Mouse (Mus musculus): Measurements from ENCODE around the gene Calhm6. TPM values are rescaled to one million over a fixed set of nuclear protein-coding genes. Genes with fewer than 3 reads are reported as not detected.
A peak's percentile ranks its signal among the peaks of the same experiment; 100 is the strongest.

Gene Calhm6
- not detected for total RNA-seq (2021)
- long read RNA-seq, experiment 1: 0 reads
- long read RNA-seq, experiment 2: 0 reads

DNA sequence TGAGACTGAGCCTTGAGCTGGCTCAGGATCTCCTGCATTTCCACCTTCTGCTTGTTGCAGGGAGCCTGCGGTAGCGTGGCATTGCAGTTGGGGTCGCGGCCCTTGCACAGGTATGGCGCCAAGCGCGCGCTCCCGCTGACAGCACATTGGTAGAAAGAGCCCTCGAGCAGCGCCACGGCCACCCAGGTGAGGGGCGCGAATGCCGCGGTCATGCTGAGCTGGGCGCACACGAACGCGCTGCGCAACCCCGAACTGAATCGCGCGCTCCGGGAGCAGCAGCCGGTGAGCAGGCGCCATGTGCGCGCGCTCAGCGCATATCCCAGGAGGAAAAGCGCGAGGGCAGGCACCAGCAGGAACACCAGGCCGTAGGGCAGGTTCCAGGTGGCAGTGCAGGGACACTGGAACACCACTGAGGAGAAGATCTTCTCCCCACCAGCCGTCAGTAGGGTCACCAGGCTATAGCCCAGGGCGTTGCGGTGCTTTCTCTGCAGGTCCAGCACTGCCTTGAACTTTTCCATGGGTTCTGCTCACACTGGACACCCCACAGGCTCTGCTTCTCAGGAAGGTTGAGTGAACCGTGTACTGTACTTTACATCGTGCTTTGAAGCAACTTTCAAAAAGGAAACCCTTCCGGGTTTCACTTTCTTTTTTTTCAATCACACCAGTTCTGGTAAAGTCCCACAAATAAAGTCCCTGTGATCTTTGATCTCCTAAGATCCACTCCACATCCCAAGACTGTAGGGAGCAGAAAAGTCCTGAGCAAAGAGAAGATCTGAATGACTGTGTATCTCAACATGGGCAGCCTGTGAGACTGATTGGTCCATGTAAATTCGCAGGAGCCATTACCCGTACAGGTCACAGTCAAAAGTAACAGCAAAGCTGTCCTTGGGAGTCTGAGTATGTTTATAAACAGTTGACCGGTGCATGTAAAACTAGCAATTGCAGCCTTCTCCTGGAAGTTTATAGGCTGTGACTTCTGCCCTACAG is at the start of gene Calhm6:
Gene Calhm6, minus strand, starts transcription at position 593 of the 987 bp plus-strand sequence.
- peak; percentile 41 to 46 for DNase-seq

DNA sequence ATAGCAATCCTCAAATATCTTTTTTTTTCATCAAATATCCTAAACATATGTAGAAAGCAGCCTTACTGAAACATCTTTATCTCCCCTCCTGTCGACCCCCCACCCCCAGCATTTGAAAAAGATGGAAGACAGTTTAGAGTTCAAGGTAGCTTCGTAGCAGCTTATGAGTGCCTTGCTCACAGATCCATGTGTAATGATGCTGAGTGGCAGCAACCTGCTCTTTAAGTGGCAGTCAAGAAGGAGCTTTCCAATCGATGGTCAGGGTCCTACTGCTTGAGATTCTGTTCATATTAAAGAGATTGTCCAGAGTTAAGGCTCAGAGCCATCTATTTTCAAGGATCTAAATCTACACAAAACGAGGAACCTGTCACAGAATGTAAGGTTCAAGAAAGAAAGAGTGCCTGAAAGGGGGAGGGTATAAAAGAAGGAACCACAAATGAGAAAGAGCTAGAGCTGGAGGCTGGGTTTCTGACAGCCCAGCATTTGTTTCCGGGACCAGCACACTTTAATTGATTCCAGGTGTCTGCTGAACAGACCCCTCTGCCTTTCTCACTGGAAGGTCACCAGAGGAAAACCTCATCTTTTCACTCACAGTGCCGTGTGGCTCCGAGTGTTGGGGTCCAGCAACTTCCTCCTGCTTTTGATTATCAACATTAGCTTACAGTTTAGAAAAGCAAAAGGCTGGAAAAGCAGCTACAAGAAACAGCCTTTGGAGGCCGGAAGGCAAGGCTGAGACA is 48.3 kb upstream of the Calhm6 start:
- DNase-seq: no peak
- intact Hi-C loops (cut with DNase I): no loop called here

More for the DNA sequence above, at the start of gene Calhm6:
- intact Hi-C loops (cut with DNase I): no loop called here

DNA sequence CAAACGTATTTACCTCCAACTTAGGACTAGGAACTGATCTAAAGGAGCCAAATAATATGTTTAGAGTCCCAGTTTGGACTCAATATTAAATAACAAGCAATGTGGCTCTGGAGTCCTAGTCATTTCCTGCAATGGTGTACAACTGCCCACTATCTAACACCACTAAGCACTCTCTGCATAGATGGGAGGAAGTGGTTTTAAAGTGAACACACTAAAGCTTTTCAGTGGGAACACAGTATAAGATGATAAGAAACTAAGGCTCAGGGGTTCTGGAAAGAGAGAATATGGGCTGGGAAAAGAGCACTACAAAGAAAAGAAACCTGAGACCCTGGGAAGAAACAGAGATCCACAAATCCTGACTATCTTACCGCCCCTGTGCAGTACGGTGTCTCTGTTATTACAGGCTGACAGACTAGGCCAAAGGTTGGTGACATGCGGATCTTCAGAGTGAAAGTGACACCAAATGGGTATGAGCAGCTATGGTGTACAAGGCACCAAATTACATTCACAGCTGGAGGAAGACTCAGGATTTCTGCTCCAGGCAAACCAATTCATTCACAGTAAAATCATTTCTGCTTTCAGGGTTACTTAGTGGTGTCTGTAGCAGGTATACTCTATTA is 45.0 kb upstream of the Calhm6 start:
- no peak for DNase-seq
- intact Hi-C loops (cut with DNase I): no loop called here

DNA sequence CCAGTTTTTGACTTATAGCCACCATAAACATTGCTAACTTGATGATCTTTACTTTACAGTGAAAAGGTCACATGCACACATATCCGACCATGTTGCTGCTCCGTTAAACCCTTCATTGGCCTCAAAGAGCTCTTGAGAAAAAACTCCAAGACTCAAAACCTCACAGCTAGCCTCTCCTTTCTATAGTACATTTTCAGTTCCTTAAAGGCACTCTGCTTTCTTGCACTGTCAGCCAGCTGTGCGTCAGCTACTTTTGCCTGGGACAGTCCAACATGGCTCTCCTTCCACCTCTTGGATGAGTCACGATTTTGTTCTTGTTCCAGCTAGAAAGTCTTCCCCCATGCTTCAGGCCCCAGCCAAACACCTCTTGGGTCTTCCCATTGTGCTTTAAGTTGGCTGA is 43.9 kb upstream of the Calhm6 start:
- DNase-seq: no peak
- intact Hi-C loops (cut with DNase I): no loop called here

DNA sequence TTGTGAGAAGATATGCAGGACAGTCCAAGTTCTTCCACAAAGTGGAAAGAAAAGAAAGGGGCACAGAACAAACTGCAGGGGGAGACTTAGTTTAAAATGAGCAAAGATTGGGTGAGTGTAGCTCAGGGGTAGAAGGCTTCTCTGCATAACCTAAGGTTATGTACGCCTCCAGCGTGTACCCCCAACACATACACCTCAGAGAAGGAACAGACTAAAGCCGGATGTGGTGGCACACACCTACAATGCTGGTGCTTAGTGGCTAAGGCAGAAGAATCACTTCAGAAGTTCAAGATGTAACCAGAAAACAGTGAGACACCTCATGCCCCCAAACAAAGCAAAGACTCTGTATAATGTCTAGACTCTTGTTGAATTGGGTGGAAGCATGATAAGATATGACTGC is 43.4 kb upstream of the Calhm6 start:
- intact Hi-C loops (cut with DNase I): no loop called here
- DNase-seq: no peak

DNA sequence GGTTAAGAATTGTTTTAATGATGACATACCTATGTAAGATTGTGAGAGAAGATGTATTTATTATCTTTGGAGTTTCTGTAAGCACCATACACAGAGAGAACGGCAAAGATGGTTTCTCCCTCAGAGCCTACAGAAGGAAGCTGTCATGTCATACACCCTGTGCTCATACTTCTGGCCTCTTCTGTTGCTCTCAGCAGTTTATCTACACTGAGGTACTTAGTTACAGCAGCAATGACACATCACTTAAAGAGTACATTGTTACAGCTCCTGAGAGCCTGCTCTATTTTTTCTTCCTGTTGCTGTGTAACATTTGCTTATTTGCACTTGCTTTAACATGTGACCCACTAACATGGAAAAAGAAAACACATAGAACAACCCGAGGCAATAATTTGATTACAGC is 39.2 kb upstream of the Calhm6 start:
- no peak for DNase-seq
- intact Hi-C loops (cut with DNase I): no loop called here

DNA sequence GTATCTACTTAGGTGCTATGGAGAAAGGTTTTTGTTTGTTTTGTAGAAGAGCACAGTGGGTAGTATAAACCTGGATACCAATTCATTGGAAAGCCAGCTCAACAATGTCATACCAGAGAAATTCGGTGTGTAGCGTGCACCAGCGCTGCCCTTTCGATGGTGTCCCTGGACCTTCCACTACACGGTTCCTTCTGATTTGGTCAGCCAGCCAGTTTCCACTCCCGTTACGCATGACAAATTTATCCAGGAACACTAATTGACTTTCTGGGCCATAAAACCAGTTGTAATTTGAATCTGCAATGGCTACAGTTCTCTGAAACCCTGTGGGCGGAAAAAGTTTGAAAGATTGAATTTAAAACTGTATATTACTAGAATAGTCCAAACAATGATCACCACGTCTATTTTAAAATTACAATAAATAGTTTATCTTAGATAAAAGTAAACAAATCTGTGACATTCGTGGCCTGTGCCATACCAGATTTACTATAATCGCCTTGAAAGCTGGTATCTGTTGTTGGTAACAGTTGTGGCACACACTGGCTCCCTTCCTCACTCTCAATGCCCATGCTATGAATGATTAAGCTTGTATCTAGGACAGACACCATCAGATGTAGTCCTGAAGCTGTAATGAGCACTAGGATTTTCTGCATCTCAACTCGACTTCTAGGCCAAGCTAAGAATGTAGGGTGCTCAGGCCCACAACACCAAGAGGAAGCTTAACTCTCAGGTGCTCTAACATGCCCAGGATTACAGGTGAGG is 28.2 kb upstream of the Calhm6 start:
- intact Hi-C loops (cut with DNase I): no loop called here
- DNase-seq: no peak

DNA sequence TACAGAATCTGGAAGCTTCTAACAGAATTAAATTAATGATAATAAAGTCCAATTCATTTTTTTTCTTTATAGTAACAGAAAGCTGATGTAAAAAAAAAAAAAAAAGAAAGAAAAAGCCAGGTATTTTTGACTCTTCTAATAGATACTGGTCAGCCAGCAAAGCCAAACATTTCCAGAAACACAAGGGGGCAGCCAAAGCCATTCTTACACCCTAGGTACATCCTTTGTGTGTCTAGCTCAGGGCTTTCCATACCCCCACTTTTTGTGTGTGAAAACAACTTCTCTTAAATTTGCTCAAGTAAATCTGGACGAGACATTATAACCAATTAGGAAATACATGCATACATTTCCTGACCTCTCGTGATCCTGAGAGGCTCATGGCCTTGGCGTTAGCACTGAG is 24.0 kb upstream of the Calhm6 start:
- intact Hi-C loops (cut with DNase I): loop anchor here (2.0 to 5.0 kb wide), 2 partner anchors 130 to 175 kb away; partner anchors contain the start of gene Tspyl1
- DNase-seq: peak; percentile 10 to 37

DNA sequence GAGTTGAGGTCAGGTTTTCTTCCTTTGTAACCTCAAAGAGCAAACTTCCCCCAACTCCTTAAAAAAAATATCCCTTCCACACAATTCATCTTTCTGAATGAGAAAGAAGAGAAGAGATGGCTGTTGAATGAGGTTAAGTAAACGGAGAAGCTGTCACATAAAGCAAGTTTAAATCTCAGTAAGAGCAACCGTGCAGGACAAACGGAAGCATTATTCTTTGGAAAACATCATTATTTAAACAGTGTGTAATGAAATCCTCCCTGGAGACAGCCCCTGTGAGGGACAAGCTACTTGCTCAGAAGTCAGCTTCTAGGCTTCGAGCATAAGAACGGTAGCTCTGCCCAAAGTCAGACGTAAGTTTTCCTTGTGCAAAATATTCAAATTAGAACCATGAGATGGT is 22.7 kb upstream of the Calhm6 start:
- DNase-seq: no peak
- intact Hi-C loops (cut with DNase I): loop anchor here (2.0 to 5.0 kb wide), 2 partner anchors 132 to 176 kb away; partner anchors contain the start of gene Tspyl1

DNA sequence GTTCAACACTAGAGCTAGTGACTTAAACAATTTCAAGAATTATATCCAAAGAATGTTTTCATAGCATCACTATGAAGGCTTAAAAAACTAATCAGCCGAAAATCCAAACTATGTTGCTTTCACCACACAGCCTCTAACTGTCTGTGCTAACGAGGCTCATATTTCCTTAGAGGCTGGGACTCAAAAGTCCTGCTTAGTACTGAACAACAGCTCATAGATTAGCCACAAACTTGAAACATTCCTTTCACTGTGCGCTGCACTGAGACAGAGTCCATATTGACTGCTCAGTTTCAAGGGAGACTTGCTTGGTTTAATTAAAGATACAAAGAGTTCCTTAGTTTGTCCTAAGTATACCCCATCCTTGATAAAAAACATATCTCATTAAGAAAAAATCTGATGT is 22.0 kb upstream of the Calhm6 start:
- intact Hi-C loops (cut with DNase I): loop anchor here (2.0 to 5.0 kb wide), 2 partner anchors 133 to 177 kb away; partner anchors contain the start of gene Tspyl1
- DNase-seq: no peak

DNA sequence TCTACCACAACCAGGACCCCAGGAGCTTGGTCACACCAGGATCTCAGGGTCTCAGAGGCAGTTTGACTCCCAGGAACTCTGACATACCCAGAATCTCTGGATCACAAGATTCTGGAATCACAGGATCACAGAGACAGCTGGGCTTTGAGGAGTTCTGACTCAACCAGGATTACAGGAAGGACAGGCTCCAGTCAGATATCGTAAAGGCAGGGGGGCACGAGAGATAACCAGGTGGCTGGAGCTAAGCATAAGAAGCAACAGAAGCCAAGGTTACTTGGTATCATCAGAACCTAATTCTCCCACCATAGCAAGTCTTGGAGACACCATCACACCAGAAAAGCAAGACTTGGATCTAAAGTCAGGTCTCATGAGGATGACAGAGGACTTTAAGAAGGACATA is 13.9 kb upstream of the Calhm6 start:
- intact Hi-C loops (cut with DNase I): no loop called here
- no peak for DNase-seq

DNA sequence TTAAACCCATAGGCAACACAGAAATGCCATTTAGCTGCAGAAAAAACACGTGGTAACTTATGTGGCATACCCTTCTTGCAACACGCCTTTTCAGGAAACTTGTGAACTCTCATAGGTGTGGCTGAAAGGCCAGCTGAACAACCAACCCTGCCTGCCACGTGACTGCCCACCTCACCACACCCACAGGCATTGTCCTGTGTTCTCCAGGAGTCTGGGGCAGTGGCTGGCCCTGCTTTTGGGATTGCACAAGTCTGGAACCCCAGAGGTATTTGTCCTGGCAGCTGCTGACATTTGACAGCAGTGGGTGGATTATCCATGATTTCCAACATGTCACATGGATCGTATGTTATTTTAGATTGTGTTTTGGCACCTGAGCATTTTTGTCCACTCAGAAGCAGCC is 12.0 kb upstream of the Calhm6 start:
- intact Hi-C loops (cut with DNase I): no loop called here

DNA sequence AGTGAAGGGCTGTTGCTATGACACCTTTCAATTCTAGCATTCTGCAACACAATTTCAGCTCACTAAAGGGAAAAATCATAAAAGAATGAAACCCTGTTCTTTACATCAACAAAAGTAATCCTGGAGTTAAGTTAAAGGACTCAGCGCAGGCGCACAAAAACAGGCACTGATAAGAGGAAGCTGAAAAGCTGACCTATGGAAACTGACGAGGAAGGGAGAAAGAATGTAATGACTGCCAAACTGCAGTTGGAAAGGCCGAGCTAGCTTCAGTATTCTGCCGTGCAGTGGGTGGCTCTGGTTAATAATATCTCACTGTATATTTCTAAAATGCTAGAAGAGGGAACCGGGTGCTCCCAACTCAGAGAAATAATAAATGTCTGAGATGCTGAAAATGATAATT is 10.2 kb upstream of the Calhm6 start:
- no peak for DNase-seq
- intact Hi-C loops (cut with DNase I): no loop called here

More for the DNA sequence above, 12.0 kb upstream of the Calhm6 start:
- no peak for DNase-seq

DNA sequence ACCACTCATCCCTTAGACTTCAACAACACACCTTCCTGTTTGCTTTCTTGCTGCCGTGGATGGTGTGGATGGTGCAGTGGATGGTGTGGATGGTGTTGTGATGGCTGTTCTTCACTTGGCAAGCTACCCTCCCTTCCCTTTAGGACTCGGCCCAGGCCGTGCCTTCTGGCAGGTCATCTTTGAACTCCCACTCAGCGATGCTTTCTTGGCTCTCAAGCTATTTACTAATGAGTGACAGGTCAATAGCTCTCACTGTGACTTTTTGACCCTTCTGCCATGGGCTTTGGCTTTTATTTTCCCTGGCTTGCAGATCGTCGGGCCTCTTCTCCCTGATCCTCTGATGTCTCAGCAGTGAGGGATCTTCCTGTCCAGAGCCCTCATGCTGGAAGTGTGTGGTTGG is 8.6 kb upstream of the Calhm6 start:
- intact Hi-C loops (cut with DNase I): no loop called here
- no peak for DNase-seq

DNA sequence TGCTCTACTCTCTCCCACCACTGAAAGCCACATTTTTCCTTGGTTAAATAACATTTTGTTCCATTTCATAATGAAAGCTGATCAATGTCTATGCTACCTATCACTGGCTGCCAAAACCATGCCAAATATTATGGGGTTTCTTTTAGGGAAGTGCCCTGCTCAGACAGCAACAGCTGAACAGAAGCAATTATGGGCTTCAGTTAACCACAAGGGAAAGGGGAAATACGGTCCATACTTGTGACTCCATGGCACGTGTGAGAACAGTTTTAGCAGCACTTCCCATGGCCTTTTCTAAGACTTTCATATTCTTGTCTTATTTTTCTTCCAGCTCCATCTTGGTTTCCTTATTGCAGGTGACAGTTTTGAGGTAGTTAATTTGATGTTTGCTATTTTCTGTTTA is 3.6 kb upstream of the Calhm6 start:
- intact Hi-C loops (cut with DNase I): no loop called here
- no peak for DNase-seq

DNA sequence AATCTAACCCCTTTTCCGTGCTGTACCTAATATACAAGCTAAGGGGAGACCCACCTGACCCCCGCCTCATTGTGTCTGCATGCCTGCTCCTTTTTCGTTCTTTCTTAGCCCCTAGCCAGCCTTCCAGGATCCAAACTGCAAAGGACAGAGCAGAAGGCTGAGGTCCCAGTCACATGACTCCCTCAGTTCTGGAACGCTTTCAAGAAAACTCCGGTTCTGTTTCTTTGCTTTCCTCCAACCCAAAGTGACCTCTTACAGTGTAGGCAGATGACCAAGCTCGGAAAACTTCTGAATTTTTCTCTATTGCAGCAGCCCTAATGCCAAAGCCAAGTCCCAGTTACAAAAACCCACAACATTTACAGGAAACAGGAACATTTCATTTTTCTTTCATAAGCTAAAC is 607 bp upstream of the Calhm6 start:
- intact Hi-C loops (cut with DNase I): no loop called here
- peak; percentile 11 to 42 for DNase-seq

DNA sequence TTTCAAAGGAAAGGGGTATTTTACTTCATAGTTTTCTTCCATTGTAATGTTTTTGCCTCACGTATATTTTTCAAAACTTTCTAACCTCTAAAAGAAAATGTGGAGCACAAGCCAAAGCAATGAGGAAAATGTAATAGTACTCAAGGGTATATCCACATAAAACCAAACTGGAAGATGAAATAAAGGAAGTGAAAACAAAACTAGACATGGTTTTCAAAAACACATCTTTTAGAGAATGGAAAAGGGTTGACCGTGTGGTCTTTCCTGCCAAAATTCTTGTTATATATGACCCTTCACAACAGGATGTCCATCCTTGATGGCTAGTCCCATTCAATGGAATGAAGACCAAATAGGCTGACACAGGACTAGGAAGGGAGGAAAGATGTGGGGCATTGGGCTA is 9.4 kb downstream of the Calhm6 start:
- no peak for DNase-seq
- intact Hi-C loops (cut with DNase I): no loop called here

DNA sequence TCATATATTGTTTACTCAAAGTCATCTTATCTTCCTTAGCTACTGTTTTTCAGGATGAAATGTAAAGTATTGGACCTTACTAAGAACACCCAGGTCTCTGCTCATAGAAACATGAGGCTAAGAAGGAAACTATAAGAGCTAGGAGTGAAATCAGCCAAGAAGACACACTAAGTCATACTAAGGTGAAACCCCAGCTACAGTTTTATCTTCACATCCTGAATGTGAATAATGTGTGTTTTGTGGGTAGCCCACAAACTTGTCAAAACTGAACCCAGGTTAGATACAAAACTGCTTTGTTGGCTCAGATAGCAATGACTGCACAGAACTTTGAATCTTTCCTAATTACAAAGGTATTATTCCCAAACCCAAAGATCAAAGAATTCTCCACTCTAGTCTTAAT is 10.0 kb downstream of the Calhm6 start:
- intact Hi-C loops (cut with DNase I): no loop called here
- DNase-seq: no peak

DNA sequence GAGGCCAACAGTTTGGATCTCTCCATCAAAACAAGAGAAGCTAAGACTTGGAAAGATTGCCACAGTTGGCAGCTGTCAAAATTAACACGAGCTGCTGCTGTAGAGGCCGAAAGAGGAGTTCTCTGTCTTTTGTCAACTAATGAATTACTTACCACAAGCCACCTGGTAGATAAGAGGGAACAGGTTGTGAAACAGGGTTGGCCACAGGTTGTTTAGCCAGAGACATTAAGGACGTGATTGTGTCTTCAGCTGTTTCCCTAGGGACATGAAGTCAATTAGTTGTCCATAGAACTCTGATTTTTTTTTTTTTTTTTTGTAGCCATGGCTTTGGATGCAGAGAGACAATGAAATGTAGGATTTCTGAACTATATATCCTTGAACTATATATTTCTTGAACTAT is 10.7 kb downstream of the Calhm6 start:
- no peak for DNase-seq
- intact Hi-C loops (cut with DNase I): no loop called here
